Mouse (Mus musculus): ENCODE measurements around the gene Grm5.

- TF ChIP-seq CTCF (IDR thresholded peaks at IDR 0.05; ENCODE audit: low read depth), result no peak
- TF ChIP-seq EP300 (IDR thresholded peaks at IDR 0.05; ENCODE audit: low read depth), result no peak
Observed at GRCm38 (mm10) chr7:88159542-88160241, 575.7 kb downstream of the Grm5 start.
